Mouse (Mus musculus) embryonic facial prominence, embryonic 11.5 days (tissue): Measurements from ENCODE around the gene Vwa3a. TPM values are rescaled to one million over a fixed set of nuclear protein-coding genes. Genes with fewer than 3 reads are reported as not detected.

Source experiments
- ATAC-seq: fragments of 200-750 bp; cut with Nextera tagmentation; replicated peaks from 2 replicates; pipeline ENCODE4 v1.8.0; 2017; ENCODE audit warnings: low read depth; ENCODE audit not compliant: insufficient number of reproducible peaks, low FRiP score, low TSS enrichment
- DNase-seq: peaks from one replicate; pipeline ENCODE4 v3.0.0-alpha.2; 2015; ENCODE audit warnings: low spot score
- H3K27ac ChIP-seq: fragments of 300-500 bp; sonication (generic); replicated peaks from 2 replicates; pipeline ENCODE4 v1.5.1; 2014; ENCODE audit warnings: mild to moderate bottlenecking, low read depth, low read length, control low read depth
- H3K27me3 ChIP-seq: fragments of 300-500 bp; sonication (generic); 2 replicates; pipeline ENCODE4 v1.6.1; 2014; ENCODE audit warnings: mild to moderate bottlenecking, low read length, moderate library complexity, mixed read lengths; ENCODE audit not compliant: control insufficient read depth, insufficient read depth
- H3K36me3 ChIP-seq: fragments of 300-500 bp; sonication (generic); replicated peaks from 2 replicates; pipeline ENCODE4 v1.6.1; 2014; ENCODE audit warnings: low read depth, mild to moderate bottlenecking, low read length, moderate library complexity, mixed read lengths; ENCODE audit not compliant: control insufficient read depth, insufficient read depth
- H3K4me1 ChIP-seq: fragments of 300-500 bp; sonication (generic); 2 replicates; pipeline ENCODE4 v1.6.1; 2014; ENCODE audit warnings: low read length, mixed read lengths; ENCODE audit not compliant: control insufficient read depth, insufficient read depth
- H3K4me2 ChIP-seq: fragments of 300-500 bp; sonication (generic); 2 replicates; pipeline ENCODE4 v1.6.1; 2014; ENCODE audit warnings: low read depth, mild to moderate bottlenecking, control low read depth, low read length, moderate library complexity
- H3K4me3 ChIP-seq: fragments of 300-500 bp; sonication (generic); 2 replicates; pipeline ENCODE4 v1.5.1; 2014; ENCODE audit warnings: low read depth, low read length, control low read depth
- H3K9ac ChIP-seq: fragments of 300-500 bp; sonication (generic); replicated peaks from 2 replicates; pipeline ENCODE4 v1.6.1; 2014; ENCODE audit warnings: mild to moderate bottlenecking, control low read depth, low read length
- H3K9me3 ChIP-seq: fragments of 300-500 bp; sonication (generic); replicated peaks from 2 replicates; pipeline ENCODE4 v1.6.1; 2016; ENCODE audit warnings: mild to moderate bottlenecking, low read length, inconsistent platforms, mixed read lengths; ENCODE audit not compliant: control insufficient read depth
- WGBS: fragments of 180-500 bp; shearing (Covaris S2); extraction: QIAGEN DNeasy Blood & Tissue Kit; methylation state at CpG from one replicate; pipeline ENCODE4 v1.1.7; 2014; 5-methylcytosine and 5-hydroxymethylcytosine counted together
- polyA plus RNA-seq: library from polyadenylated mRNA; unstranded; fragments of >200 nt; fragmentation: Nextera tagmentation; extraction: Ambion mirVana; gene quantifications from 2 replicates; pipeline ENCODE4 v1.2.1, GENCODE M21; 2014

The Vwa3a gene
- polyA plus RNA-seq, 1 experiment from 2014 or later = 0.24 TPM

GRCm38 (mm10) chr7:120748478-120748877, 9.4 kb downstream of the Vwa3a start:
- H3K27ac ChIP-seq = no peak overlapping the region
- H3K9me3 ChIP-seq = no peaks in the 10 kb centered on the region
- no peaks in the 10 kb centered on the region for H3K4me1 ChIP-seq
- no peak for ATAC-seq
- no peaks in the 10 kb centered on the region for H3K27me3 ChIP-seq
- no peaks in the 10 kb centered on the region for H3K36me3 ChIP-seq
- DNase-seq = no peak
- H3K4me3 ChIP-seq = no peak overlapping the region
- H3K9ac ChIP-seq = no peak overlapping the region
- H3K4me2 ChIP-seq = no peak overlapping the region

DNA sequence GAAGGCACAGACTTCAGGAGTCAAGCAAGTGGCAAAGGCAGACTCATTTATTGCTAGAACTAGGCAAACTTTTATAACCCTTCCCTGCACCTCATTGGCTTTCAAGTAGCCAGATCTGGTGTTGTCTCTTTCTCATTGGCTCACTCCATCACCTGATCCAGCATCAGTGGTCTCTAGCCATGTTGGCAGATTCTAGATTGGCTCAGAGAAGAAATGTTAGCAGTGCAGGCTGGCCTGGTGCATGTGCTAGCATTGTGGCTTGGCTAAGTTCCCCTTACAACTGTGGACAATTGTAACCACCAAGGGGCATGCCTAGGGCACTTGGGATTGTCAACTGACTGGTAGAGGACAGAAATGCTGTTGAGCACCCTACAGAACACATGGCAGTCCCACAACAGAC, 12.2 kb downstream of the Vwa3a start:
- no peaks in the 10 kb centered on the region for H3K27me3 ChIP-seq
- no peak for ATAC-seq
- H3K9me3 ChIP-seq = no peaks in the 10 kb centered on the region
- no peak overlapping the region for H3K4me3 ChIP-seq
- H3K36me3 ChIP-seq = no peaks in the 10 kb centered on the region
- no peaks in the 10 kb centered on the region for H3K4me1 ChIP-seq
- no peak overlapping the region for H3K4me2 ChIP-seq
- no peak overlapping the region for H3K27ac ChIP-seq
- H3K9ac ChIP-seq = no peak overlapping the region
- no peak for DNase-seq

- H3K27me3 ChIP-seq = no peaks in the 10 kb centered on the region
- no peak overlapping the region for H3K9ac ChIP-seq
- no peaks in the 10 kb centered on the region for H3K4me1 ChIP-seq
- ATAC-seq = no peak
- no peaks in the 10 kb centered on the region for H3K36me3 ChIP-seq
- DNase-seq = no peak
- H3K4me3 ChIP-seq = no peak overlapping the region
- no peak overlapping the region for H3K27ac ChIP-seq
- H3K9me3 ChIP-seq = no peaks in the 10 kb centered on the region
- no peak overlapping the region for H3K4me2 ChIP-seq
- WGBS = 89% methylated on average over 7 of the region's 7 CpGs
These were observed 12.8 kb downstream of the Vwa3a start for GRCm38 (mm10) chr7:120751906-120752305.

DNA sequence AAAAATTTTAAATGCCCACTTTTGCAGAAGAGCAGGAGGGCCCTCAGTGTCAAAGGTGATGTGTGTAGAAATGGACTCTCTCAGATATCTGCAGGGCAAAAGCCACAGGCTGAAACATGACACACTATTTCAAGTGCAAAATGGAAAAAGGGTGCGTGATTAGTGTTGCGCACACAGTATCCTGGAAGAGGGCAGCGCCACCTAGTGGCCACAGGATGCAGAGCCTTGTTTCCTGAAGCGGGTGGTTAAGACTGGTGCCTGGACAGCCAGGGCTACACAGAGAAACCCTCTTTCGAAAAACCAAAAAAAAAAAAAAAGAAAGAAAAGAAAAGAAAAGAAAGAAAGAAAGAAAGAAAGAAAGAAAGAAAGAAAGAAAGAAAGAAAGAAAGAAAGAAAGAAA, 15.6 kb downstream of the Vwa3a start:
- H3K4me1 ChIP-seq = no peaks in the 10 kb centered on the region
- DNase-seq = peak; percentile 93
- no peak overlapping the region for H3K4me2 ChIP-seq
- ATAC-seq = peak; percentile 68; the same call in 1 of the 2 replicates
- H3K4me3 ChIP-seq = no peak overlapping the region
- no peak overlapping the region for H3K9ac ChIP-seq
- H3K27ac ChIP-seq = no peak overlapping the region
- H3K27me3 ChIP-seq = no peaks in the 10 kb centered on the region
- no peaks in the 10 kb centered on the region for H3K9me3 ChIP-seq
- no peaks in the 10 kb centered on the region for H3K36me3 ChIP-seq
- WGBS = 11% methylated on average over 5 of the region's 5 CpGs

GRCm38 (mm10) chr7:120767369-120767768, 28.3 kb downstream of the Vwa3a start:
- 0% methylated on average over 1 of the region's 1 CpGs for WGBS
- Histone ChIP-seq H3K36me3 (no peaks in the 10 kb centered on the region), H3K9me3 (no peaks in the 10 kb centered on the region), H3K9ac (no peak overlapping the region), H3K4me2 (no peak overlapping the region), H3K4me3 (no peak overlapping the region), H3K27me3 (no peaks in the 10 kb centered on the region), H3K4me1 (no peaks in the 10 kb centered on the region), H3K27ac (no peak overlapping the region)
- no peak for ATAC-seq
- no peak for DNase-seq

GRCm38 (mm10) chr7:120771389-120771788, 32.3 kb downstream of the Vwa3a start:
- DNase-seq = no peak
- 61% methylated on average over 1 of the region's 1 CpGs for WGBS
- H3K36me3 ChIP-seq = no peaks in the 10 kb centered on the region

GRCm38 (mm10) chr7:120778012-120778411, 38.9 kb downstream of the Vwa3a start:
- no peaks in the 10 kb centered on the region for H3K36me3 ChIP-seq
- no peaks in the 10 kb centered on the region for H3K27me3 ChIP-seq
- WGBS = 73% methylated on average over 2 of the region's 2 CpGs
- no peak overlapping the region for H3K4me2 ChIP-seq
- no peaks in the 10 kb centered on the region for H3K9me3 ChIP-seq
- H3K27ac ChIP-seq = no peak overlapping the region
- no peaks in the 10 kb centered on the region for H3K4me1 ChIP-seq
- no peak overlapping the region for H3K9ac ChIP-seq
- DNase-seq (no peak), ATAC-seq (no peak)
- H3K4me3 ChIP-seq = no peak overlapping the region

More at GRCm38 (mm10) chr7:120771389-120771788, 32.3 kb downstream of the Vwa3a start:
- H3K4me2 ChIP-seq = no peak overlapping the region
- H3K9ac ChIP-seq = no peak overlapping the region
- H3K9me3 ChIP-seq = no peaks in the 10 kb centered on the region
- H3K4me1 ChIP-seq = no peaks in the 10 kb centered on the region
- H3K4me3 ChIP-seq = no peak overlapping the region
- ATAC-seq = no peak
- no peak overlapping the region for H3K27ac ChIP-seq
- H3K27me3 ChIP-seq = no peaks in the 10 kb centered on the region

GRCm38 (mm10) chr7:120795544-120795943, 56.4 kb downstream of the Vwa3a start:
- Histone ChIP-seq H3K4me2 (no peak overlapping the region), H3K4me1 (no peaks in the 10 kb centered on the region), H3K4me3 (no peak overlapping the region), H3K9ac (no peak overlapping the region), H3K9me3 (no peaks in the 10 kb centered on the region), H3K27me3 (no peaks in the 10 kb centered on the region), H3K27ac (no peak overlapping the region), H3K36me3 (no peaks in the 10 kb centered on the region)
- no peak for DNase-seq
- no peak for ATAC-seq
- 78% methylated on average over 4 of the region's 4 CpGs for WGBS
